Mouse (Mus musculus) left cerebral cortex, postnatal 36 days (tissue): ENCODE measurements around the gene Pnpla2. TPM values are rescaled to one million over a fixed set of nuclear protein-coding genes. Genes with fewer than 3 reads are reported as not detected.
"Not testable (repeated sequence)": the region's sequence is repeated elsewhere in the genome, so short reads cannot be mapped to it uniquely, and the experiment has no call there.

Experiments used
- DNase-seq, 2 experiments: peaks; one replicate each; pipeline ENCODE4 v3.0.0; 2021 to 2022; ENCODE audit warnings: low spot score in 2 of 2, mixed read lengths in 1 of 2
- intact Hi-C: fragments of 180-260 bp; cut with DNase I; formaldehyde crosslinking; loops from one replicate; pipeline ENCODE4 v1.15.1; 2025
- total RNA-seq, 2 experiments: library from RNA; stranded (reverse); gene quantifications; 2 replicates each; pipeline ENCODE4 v1.2.3; 2021

Gene Pnpla2
- total RNA-seq = 10 to 100 TPM; 28.0 to 31.7 TPM

- DNase-seq = peak; percentile 90 to 92
- intact Hi-C loops = loop anchor here (5.0 kb wide), 1 partner anchor 43 kb away; the partner anchor contains the start of gene Gatd1
Measured at GRCm38 (mm10) chr7:141454967-141455551, at the start of gene Pnpla2. Pnpla2 (plus strand) TSS chr7:141455198.

DNA sequence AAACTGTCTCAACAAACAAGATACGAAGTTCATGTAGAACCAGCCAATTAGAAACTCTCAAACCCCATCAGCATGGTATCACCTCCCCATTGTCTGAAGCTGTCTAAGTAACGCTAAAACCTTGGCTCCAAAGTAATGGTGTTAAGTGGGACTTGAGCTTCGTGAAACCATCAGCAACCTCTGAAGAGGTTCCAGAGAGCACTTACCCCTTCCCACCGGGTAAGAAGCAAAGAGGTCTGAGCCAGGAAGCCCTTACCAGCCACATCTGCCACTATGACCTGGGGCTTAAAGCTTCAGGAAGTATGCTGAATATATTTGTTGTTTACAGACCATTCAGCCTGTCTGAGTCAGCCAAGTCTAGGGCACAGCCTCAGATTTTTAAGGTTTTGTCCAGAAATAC is 49.5 kb upstream of the Pnpla2 start:
- no peak for DNase-seq
- intact Hi-C loops = no loop called here

DNA sequence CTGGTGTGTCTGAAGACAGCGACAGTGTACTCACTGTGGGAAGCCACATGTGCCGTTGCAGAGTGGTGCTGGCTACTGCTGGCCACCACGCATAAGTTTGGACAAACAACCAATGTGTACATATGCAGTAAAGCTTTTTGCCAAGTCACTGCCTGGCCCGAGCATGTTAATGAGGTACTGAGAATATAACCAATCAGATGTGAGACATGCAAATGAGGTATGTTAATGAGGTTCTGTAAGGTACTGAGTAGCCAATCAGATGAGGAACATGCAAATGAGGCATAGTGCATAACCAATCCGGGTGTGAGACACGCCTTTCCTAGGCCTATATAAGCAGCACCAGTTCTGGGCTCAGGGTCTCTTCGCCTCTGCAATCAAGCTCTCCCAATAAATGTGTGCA is 47.3 kb upstream of the Pnpla2 start:
- not testable (repeated sequence) for DNase-seq

DNA sequence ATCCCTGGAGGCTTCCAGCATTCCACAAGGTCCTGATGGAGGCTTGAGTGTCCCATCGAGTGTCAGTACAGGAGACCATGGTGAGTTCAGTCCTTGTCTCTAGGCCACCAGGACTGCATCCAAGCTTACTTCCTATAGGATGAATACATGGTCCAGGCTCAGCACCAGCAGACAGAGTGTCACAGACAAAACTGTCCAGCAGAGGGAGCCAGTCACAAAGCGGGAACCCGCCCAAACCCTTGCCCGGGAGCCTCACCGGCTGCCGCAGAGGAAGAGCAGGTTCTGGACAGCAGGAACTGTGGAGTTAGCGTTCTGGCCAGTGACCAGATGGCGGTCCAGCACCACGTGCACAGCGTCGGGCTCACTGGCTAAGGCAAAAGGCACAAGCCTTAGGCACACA is 46.2 kb upstream of the Pnpla2 start:
- intact Hi-C loops = loop anchor here (2.0 kb wide), 1 partner anchor 116 kb away; no protein-coding TSS in a partner anchor
- DNase-seq = peak; percentile 78 to 87

More for the DNA sequence above, 47.3 kb upstream of the Pnpla2 start:
- intact Hi-C loops = loop anchor here (2.0 kb wide), 1 partner anchor 117 kb away; no protein-coding TSS in a partner anchor

GRCm38 (mm10) chr7:141410631-141411030 is 44.4 kb upstream of the Pnpla2 start:
- intact Hi-C loops = loop anchor here (5.0 kb wide), 1 partner anchor 47 kb away; the partner anchor contains the start of gene Pnpla2
- no peak for DNase-seq

DNA sequence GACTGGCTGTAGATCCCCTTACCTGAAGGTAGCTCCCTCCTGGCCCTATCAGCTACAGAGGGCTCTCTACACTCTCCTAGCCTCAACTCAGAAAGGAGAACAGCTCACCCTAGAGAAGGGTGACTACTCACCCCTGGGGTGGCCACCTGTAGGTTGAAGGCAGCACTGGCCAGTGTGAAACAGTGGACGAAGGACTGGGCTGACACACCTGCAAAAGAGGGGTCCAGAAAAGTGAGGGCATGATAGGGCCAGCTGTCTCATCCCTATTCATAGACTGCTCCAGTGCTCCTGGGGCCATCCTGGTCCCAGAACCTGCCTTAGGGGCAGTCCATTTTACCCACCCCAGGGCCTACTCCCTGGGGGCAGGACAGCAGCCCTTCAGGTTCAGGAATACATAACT is 43.3 kb upstream of the Pnpla2 start:
- intact Hi-C loops = loop anchor here (5.0 kb wide), 1 partner anchor 46 kb away; the partner anchor contains the start of gene Pnpla2
- no peak for DNase-seq

- intact Hi-C loops = loop anchor here (5.0 kb wide), 1 partner anchor 44 kb away; the partner anchor contains the start of gene Pnpla2
- DNase-seq = no peak
Measured at GRCm38 (mm10) chr7:141413331-141413730, 41.7 kb upstream of the Pnpla2 start.

DNA sequence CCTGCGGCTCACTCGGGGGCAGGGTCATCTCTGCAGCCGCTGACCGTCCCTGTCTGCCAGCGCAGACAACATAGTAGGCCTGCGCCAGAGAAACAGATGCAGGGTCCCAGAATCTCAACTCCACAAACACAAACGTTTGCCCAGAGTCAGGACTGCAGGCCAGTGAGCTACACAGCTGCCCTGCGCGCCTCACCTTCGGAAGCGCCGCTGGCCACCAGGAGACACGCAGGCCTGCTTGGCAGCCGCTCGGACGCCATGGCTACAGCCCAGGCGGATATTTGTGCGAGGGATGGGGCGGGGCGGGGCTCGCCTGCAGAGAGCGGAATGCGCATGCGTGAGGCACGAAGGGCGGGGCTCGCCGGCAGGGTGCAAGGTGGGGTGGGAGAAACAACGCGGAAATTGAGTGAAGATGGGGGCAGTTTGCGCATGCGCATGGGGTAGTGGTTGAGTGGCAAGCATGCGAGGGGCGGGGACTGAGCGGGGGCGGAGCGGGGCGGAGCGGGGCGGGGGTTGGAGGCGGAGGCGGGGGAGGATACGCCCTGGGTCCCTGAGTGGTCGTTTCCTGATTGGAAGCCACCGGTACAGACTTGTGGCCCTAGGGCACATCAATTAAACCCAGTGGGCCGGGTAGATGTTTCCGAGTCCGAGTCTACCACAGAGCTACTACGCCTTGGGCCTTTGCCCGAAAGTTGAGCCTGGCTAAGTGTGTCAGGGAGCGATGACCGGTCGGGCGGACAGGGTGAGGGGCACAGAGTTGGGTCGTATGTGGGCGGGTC is 41.0 kb upstream of the Pnpla2 start, which contains the start of gene Gatd1:
Gene Gatd1 (minus strand): TSS at position 328 of the 776 bp plus-strand sequence.
- peak; percentile 99 for DNase-seq
- intact Hi-C loops = loop anchor here (5.0 kb wide), 1 partner anchor 43 kb away; the partner anchor contains the start of gene Pnpla2

GRCm38 (mm10) chr7:141416144-141416841 is 38.7 kb upstream of the Pnpla2 start:
- no peak for DNase-seq
- intact Hi-C loops = no loop called here

GRCm38 (mm10) chr7:141417731-141418681 is 37.0 kb upstream of the Pnpla2 start:
- intact Hi-C loops = no loop called here
- DNase-seq = no peak

DNA sequence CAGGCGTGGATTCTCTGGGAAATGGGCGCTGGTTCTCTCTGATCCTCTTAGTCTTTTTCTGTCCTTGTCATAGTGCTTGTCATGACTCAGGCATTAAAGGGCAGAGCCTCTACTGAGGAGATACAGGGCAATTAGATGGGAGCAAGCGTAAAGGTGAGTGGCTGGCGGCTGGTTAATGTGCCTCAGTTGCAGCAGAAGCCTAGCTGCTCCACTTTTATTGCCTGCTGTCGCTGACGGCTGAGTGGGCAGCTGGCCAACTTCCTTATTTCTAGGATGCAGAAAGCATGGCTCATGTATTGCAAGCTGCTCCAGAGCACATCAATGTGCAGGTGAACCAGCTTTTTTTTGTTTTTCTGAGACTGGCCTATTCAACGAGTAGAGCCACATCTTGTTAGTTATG is 36.0 kb upstream of the Pnpla2 start:
- intact Hi-C loops = no loop called here
- DNase-seq = peak in 1 of 2 experiments; percentile 23

DNA sequence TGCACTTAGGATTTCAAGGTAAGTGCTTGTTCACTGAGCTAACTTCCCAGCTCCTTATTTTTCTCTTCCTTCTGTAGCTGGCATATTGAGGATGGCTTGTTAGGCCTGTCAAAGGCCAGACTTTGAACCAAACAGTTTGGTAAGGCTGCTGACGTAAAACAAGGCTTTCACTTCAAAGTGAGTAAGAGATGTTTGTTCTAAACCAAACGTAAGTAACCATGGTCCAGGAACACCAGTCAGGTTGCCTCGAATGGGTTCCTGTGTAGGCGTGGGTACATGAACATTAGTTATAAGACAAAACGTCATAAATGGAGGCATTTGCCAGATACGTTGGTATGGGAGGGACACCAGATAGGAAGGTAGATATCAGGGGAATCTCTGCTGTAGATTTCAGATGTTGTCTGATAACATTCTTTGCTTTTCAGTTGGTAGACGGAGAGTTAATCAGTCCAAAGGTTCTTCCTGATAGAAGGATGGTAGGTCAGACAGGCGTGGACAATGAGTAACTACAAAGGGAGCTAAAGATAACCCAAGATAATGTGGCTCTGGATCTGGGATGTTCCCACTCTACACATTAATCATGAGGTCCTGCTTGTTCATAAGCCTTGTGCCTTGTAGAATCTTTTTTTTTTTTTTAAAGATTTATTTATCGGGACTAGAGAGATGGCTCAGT is 34.8 kb upstream of the Pnpla2 start:
- intact Hi-C loops = no loop called here

GRCm38 (mm10) chr7:141423811-141424210 is 31.2 kb upstream of the Pnpla2 start:
- DNase-seq = no peak
- intact Hi-C loops = no loop called here

More for the DNA sequence above, 34.8 kb upstream of the Pnpla2 start:
- DNase-seq = no peak

DNA sequence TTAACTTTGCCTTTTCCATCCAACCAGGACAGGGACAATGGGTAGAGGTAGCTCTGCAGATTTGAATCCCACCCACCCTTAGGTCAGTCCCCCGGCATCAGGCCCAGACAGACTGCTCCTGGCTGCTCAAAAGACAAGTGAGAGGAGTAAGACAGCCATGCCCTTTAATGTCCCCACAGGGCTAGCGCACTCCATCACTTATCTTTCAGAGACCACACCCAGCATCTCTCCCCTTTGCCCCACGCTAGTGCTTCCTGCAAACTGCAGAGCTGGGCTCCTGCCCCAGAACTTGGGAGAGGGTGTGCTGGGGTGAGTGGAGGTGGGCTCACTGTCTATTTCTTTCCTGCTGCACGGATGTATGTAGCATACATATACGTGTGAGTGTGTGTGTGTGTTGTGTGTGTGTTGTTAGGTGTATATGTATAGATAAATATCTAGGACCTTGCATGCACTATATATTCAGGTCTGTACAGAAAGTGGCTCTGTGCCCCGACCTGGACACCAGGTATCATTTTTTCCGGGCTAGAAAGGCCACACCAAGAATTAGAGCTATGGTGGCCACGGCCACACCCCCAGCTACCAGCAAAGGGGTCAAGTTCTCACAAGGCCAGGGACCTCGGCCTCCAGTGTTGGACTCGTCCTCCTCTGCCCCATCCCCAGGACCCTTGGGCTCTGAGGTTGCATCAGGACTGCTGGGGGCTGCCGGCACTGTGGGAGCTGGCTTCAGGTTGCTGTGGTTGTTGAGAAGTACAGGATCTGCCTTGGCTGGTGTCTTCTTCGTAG is 27.9 kb upstream of the Pnpla2 start:
- intact Hi-C loops = no loop called here
- DNase-seq = no peak

DNA sequence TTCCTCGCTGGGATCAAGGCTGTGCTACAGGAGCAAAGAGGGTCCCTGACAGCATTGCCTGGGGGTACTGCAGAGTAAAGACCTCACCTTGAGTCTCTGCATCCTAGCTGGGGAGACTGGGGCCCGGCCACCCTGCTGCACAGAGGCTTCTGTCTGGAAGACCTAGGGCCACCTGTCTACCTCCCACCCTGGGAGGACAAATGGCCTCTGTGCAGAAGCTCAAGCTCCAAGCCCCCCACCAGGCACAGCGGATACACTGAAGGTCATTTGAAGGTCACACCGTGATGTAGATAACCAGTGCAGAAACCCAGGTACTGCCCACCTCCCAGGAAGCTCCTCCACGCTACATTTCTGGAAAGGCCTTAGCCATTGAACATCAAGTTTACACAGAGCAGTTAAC is 26.3 kb upstream of the Pnpla2 start:
- DNase-seq = no peak
- intact Hi-C loops = no loop called here

GRCm38 (mm10) chr7:141429310-141429709 is 25.7 kb upstream of the Pnpla2 start, which contains the start of gene Cend1:
Cend1 (minus strand) TSS chr7:141429491.
- intact Hi-C loops = no loop called here

DNA sequence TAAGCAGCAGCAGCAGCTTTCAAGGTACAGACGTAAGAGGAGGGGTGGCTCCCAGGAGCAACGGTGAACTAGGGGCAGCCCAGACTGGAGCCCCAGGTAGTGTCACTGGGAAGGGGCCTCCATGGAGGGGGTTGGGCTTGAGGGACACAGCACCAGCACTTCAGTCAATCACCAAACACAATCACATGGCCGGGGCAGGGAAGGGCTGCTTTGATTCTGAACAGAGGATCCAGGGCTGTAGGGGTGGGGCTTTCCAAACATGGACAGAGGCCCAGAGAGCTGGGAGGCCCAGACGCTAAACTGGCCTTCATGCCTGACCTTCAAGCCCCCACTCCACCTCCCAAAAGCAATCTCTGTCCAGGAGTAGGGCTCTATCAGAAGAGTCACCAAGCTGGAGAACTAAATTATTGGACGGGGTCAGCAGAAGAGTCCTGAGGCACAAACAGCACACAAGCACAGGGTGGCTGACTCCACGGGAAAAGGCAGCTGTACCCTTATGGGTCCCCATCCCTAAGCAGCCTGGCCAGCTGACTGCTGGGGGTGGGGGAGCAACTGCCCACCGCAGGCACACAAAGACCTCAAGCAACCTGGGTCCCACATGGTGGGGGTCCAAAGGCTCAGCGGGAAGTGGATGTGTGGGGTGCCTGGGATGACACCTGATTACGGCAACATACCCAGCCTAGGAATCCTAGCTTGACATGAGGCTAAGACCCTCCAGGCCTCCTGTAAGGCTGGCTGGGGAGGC is 25.0 kb upstream of the Pnpla2 start:
- intact Hi-C loops = no loop called here
- DNase-seq = peak in 1 of 2 experiments; percentile 13

More at GRCm38 (mm10) chr7:141429310-141429709, 25.7 kb upstream of the Pnpla2 start, which contains the start of gene Cend1:
- DNase-seq = peak; percentile 89 to 92
